Mouse (Mus musculus): ENCODE results near the gene Mecp2. TPM values are rescaled to one million over a fixed set of nuclear protein-coding genes. Genes with fewer than 3 reads are reported as not detected.
"Not testable (repeated sequence)": the region's sequence is repeated elsewhere in the genome, so short reads cannot be mapped to it uniquely, and the experiment has no call there.

The Mecp2 gene
- polyA plus RNA-seq (2015; fragmentation: Nextera tagmentation; extraction: Ambion mirVana) = 13.1 and 15.1 TPM in 2 replicates

- H3K27ac ChIP-seq; H3K9ac ChIP-seq; H3K9me3 ChIP-seq; H3K4me2 ChIP-seq; H3K36me3 ChIP-seq; H3K4me3 ChIP-seq; H3K4me1 ChIP-seq; ATAC-seq (ENCODE audit: borderline replicate concordance, extremely low read depth, low FRiP score, low TSS enrichment); H3K27me3 ChIP-seq: not testable (repeated sequence)
- 18% methylated on average over 1 of the region's 1 CpGs for WGBS
Measured at GRCm38 (mm10) chrX:74135263-74135662, at the start of gene Mecp2. TSS of gene Mecp2 (minus strand) at chrX:74135363.

DNA sequence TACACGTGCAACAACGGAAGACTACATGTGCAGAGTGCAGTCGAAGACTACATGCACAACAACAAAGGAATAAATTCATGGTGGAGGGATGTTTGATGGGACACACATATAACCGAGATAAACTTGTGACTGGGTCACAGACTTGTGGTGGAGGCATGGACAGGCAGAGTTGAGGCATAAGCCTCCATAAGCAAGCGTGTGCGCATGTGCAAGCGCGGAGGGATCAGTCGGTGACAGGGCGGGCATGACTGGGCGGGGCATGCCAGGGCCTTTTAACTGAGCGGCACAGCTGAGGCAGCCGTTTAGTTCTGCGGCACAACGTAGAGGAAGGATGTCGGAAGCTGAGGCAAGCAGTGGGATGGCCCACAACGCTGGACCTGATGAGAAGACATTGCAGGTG is 41.8 kb upstream of the Mecp2 start, which contains the start of gene Tktl1:
TSS of gene Tktl1 (plus strand) at position 301 of the 400 bp plus-strand sequence.
- no peak within 1 kb of the TSS for H3K9ac ChIP-seq
- WGBS = 86% methylated on average over 17 of the region's 17 CpGs

GRCm38 (mm10) chrX:74167738-74168137 is 32.6 kb upstream of the Mecp2 start, which contains the start of gene Tex28:
TSS of gene Tex28 (minus strand) at chrX:74167838.
- 79% methylated on average over 1 of the region's 1 CpGs for WGBS
- no peak within 1 kb of the TSS for H3K4me2 ChIP-seq

More for the DNA sequence above, 41.8 kb upstream of the Mecp2 start, which contains the start of gene Tktl1:
- Histone ChIP-seq H3K27me3 (no peaks in the 10 kb centered on the region), H3K4me2 (no peak within 1 kb of the TSS), H3K27ac (no peak within 1 kb of the TSS), H3K9me3 (no peaks in the 10 kb centered on the region), H3K4me1 (no peaks in the 10 kb centered on the region), H3K36me3 (no peaks in the 10 kb centered on the region), H3K4me3 (no peak within 1 kb of the TSS)
- no peak for ATAC-seq (ENCODE audit: borderline replicate concordance, extremely low read depth, low FRiP score, low TSS enrichment)

DNA sequence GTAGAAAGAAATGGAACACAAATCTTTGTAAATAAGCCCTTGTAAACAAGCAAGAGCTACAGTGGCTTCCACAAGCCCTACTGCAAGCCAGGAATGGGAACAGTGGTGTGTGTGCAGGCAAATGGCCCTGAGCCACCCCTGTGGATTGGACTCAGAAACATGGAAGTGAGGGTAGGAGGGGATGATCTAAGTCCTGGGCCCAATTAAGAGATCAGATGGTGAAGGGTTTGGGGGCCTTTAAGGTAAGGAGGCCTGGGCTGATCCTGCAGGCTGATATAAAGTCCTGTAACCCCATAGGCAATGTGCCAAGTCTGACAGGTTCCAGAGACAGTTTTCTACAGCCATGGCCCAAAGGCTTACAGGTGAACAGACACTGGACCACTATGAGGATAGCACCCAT is 8.0 kb downstream of the Mecp2 start, which contains the start of gene Opn1mw:
TSS of gene Opn1mw (plus strand) at position 301 of the 400 bp plus-strand sequence.
- H3K4me1 ChIP-seq = no peaks in the 10 kb centered on the region
- peaks cover 3% of the 10 kb centered on the region; the same call in 1 of the 2 replicates for H3K27me3 ChIP-seq
- H3K9me3 ChIP-seq = no peaks in the 10 kb centered on the region
- no peak within 1 kb of the TSS for H3K4me3 ChIP-seq
- no peak within 1 kb of the TSS for H3K27ac ChIP-seq
- H3K9ac ChIP-seq = no peak within 1 kb of the TSS
- no peak within 1 kb of the TSS for H3K4me2 ChIP-seq
- ATAC-seq (ENCODE audit: borderline replicate concordance, extremely low read depth, low FRiP score, low TSS enrichment) = no peak
- H3K36me3 ChIP-seq = no peaks in the 10 kb centered on the region

More at GRCm38 (mm10) chrX:74167738-74168137, 32.6 kb upstream of the Mecp2 start, which contains the start of gene Tex28:
- no peak within 1 kb of the TSS for H3K9ac ChIP-seq
- no peaks in the 10 kb centered on the region for H3K36me3 ChIP-seq
- no peak for ATAC-seq (ENCODE audit: borderline replicate concordance, extremely low read depth, low FRiP score, low TSS enrichment)
- no peaks in the 10 kb centered on the region for H3K4me1 ChIP-seq
- H3K9me3 ChIP-seq = no peaks in the 10 kb centered on the region
- H3K27me3 ChIP-seq = no peaks in the 10 kb centered on the region
- H3K27ac ChIP-seq = no peak within 1 kb of the TSS
- no peak within 1 kb of the TSS for H3K4me3 ChIP-seq

GRCm38 (mm10) chrX:74124975-74125374 is 10.2 kb downstream of the Mecp2 start:
- Histone ChIP-seq H3K4me2 (no peak overlapping the region), H3K4me1 (no peaks in the 10 kb centered on the region), H3K36me3 (no peaks in the 10 kb centered on the region), H3K27me3 (peaks cover 3% of the 10 kb centered on the region; the same call in 1 of the 2 replicates), H3K4me3 (no peak overlapping the region), H3K9me3 (no peaks in the 10 kb centered on the region), H3K27ac (no peak overlapping the region), H3K9ac (no peak overlapping the region)
- no peak for ATAC-seq (ENCODE audit: borderline replicate concordance, extremely low read depth, low FRiP score, low TSS enrichment)
- WGBS = 46% methylated on average over 2 of the region's 2 CpGs

- H3K4me2 ChIP-seq = peak overlapping the region; percentile 45
- no peaks in the 10 kb centered on the region for H3K9me3 ChIP-seq
- H3K27ac ChIP-seq = no peak overlapping the region
- 20% methylated on average over 10 of the region's 10 CpGs for WGBS
- ATAC-seq (ENCODE audit: borderline replicate concordance, extremely low read depth, low FRiP score, low TSS enrichment) = 0 out of 2 replicates have a peak, but pooled peaks have one; percentile 59
- no peaks in the 10 kb centered on the region for H3K36me3 ChIP-seq
- no peaks in the 10 kb centered on the region for H3K27me3 ChIP-seq
- no peak overlapping the region for H3K9ac ChIP-seq
- H3K4me1 ChIP-seq = no peaks in the 10 kb centered on the region
- peak overlapping the region; percentile 32 for H3K4me3 ChIP-seq
Measured at GRCm38 (mm10) chrX:74115511-74115910, 19.7 kb downstream of the Mecp2 start.

DNA sequence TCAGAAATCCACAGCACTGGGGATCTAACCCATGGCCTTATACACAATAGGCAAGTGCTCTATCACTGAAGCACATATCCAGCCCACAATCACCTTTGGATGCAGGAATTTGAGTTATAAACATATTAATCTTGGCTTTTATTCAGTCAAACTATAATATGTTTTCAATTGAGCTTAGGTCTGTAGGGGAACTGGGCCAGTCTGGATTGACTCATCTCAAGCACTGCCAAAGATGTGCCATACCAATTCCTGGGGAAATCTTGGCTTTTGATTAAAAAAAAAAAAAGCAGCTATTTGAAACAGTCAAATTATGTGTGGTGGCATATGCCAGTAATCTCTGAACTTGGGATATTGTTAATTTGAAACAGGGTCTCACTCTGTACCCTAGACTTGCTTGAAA is 21.1 kb downstream of the Mecp2 start:
- Histone ChIP-seq H3K4me2 (no peak overlapping the region), H3K9me3 (no peaks in the 10 kb centered on the region), H3K27ac (no peak overlapping the region), H3K4me1 (no peaks in the 10 kb centered on the region), H3K36me3 (no peaks in the 10 kb centered on the region), H3K9ac (no peak overlapping the region), H3K27me3 (no peaks in the 10 kb centered on the region), H3K4me3 (no peak overlapping the region)
- ATAC-seq (ENCODE audit: borderline replicate concordance, extremely low read depth, low FRiP score, low TSS enrichment) = no peak

GRCm38 (mm10) chrX:74108747-74109146 is 26.4 kb downstream of the Mecp2 start:
- 42% methylated on average over 3 of the region's 3 CpGs for WGBS
- Histone ChIP-seq H3K9ac (no peak overlapping the region), H3K4me1 (no peaks in the 10 kb centered on the region), H3K27ac (no peak overlapping the region), H3K36me3 (no peaks in the 10 kb centered on the region), H3K9me3 (no peaks in the 10 kb centered on the region), H3K27me3 (no peaks in the 10 kb centered on the region), H3K4me3 (no peak overlapping the region), H3K4me2 (no peak overlapping the region)
- no peak for ATAC-seq (ENCODE audit: borderline replicate concordance, extremely low read depth, low FRiP score, low TSS enrichment)

DNA sequence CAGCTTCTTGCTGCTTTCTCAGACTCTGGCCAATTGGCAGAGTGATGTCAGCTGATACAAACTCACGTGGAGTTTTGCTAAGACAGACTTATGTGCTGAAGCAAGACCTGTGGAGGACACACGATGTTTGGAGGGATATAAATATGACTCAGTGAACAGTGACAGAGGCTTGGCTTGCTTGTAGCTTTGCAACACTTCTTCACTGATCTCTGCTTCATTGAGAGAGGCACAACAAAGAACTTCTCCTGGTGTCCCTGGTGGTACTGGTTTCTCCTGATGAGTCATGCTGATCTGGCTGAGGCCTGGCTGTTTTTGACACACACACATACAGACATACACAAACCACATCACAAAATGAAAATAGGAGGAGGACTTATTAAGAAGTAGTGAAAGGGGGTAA is 29.2 kb downstream of the Mecp2 start:
- Histone ChIP-seq H3K27me3 (no peaks in the 10 kb centered on the region), H3K4me2 (no peak overlapping the region), H3K4me1 (no peaks in the 10 kb centered on the region), H3K4me3 (no peak overlapping the region), H3K27ac (no peak overlapping the region), H3K36me3 (no peaks in the 10 kb centered on the region), H3K9me3 (no peaks in the 10 kb centered on the region), H3K9ac (no peak overlapping the region)
- WGBS = 47% methylated on average over 2 of the region's 2 CpGs
- ATAC-seq (ENCODE audit: borderline replicate concordance, extremely low read depth, low FRiP score, low TSS enrichment) = no peak

DNA sequence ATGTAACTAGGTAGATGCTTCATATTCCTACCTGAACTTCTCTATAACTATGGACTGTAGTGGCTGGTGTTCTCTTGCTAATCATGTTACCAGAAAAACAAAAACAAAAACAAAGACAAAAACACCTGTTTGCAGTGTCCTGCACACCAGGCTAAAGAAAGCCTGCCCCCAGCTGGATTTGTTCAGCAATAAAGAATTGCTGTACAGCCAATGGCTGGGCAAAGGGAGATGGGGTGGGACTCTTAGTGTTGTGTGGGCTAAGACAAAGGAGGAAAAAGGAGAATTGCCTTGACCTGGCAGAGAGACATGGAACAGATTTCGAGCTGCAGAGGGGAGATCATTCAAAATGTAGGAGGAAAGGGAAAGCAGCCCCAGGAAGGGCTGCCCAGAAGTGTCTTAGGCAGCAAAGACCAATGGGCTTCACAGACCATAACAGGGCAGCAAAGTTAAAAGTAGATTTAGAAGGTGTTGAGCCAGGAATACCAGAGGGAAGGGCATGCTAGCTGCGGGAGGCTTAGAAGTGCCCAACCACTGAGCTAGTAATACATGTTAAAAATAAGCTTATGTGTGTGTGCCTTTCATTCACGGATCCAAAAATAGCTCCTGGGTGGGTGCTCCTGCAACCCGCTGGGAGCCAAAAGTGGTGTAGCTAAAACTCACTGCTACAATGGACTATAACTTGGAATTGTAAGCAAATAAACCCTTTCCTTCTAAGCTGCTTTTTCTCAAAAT is 31.5 kb downstream of the Mecp2 start:
- WGBS = 56% methylated on average over 4 of the region's 4 CpGs
- Histone ChIP-seq H3K4me2 (no peak overlapping the region), H3K36me3 (no peaks in the 10 kb centered on the region), H3K9me3 (no peaks in the 10 kb centered on the region), H3K27ac (no peak overlapping the region), H3K4me1 (no peaks in the 10 kb centered on the region), H3K4me3 (no peak overlapping the region), H3K27me3 (0 out of 2 replicates have a peak, but pooled peaks cover 3% of the 10 kb centered on the region), H3K9ac (no peak overlapping the region)
- no peak for ATAC-seq (ENCODE audit: borderline replicate concordance, extremely low read depth, low FRiP score, low TSS enrichment)

DNA sequence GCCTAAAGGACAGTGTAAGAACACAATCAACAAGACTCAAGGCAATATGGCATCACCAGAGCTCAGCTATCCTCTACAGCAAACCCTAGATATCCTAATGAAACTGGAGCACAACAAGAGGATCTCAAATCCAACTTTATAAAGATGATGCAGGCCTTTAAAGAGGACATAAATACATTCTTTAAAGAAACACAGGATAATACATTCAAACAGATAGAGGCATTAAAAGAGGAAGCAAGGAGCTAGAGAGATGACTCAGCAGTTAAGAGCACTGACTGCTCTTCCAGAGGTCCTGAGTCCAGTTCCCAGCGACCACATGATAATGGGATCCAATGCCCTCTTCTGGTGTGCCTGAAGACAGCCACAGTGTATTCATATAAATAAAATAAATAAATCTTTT is 40.0 kb downstream of the Mecp2 start:
- no peak for ATAC-seq (ENCODE audit: borderline replicate concordance, extremely low read depth, low FRiP score, low TSS enrichment)
- Histone ChIP-seq H3K4me3 (no peak overlapping the region), H3K27me3 (0 out of 2 replicates have a peak, but pooled peaks cover 6% of the 10 kb centered on the region), H3K36me3 (no peaks in the 10 kb centered on the region), H3K27ac (no peak overlapping the region), H3K4me2 (no peak overlapping the region), H3K9me3 (no peaks in the 10 kb centered on the region), H3K4me1 (no peaks in the 10 kb centered on the region), H3K9ac (no peak overlapping the region)
- 65% methylated on average over 1 of the region's 1 CpGs for WGBS

DNA sequence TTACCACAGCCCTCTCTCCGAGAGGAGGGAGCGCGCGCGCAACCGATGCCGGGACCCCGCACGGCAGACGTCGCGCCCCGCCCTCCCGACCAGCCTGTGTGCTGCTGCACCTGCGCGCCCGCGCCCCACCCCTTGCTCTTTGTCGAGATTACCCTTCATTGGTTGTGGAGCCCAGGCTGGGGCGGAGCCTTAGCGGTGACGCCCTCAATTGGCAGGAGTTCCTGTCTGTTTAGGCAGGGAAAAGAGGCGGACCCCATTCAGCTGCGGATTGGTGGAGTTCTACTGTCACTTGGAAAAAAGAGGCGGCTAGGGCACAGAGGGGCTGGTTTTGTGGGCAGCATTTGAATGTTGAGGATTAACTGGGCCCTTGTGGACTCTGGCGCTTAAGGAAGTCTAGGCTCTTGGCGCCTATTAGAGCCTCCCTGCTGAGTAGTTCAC is 49.5 kb downstream of the Mecp2 start:
- Histone ChIP-seq H3K9me3 (no peaks in the 10 kb centered on the region), H3K4me3 (peak overlapping the region; percentile 65), H3K27ac (peak overlapping the region; percentile 92), H3K36me3 (no peaks in the 10 kb centered on the region), H3K9ac (peak overlapping the region; percentile 66), H3K4me2 (peak overlapping the region; percentile 47), H3K4me1 (0 out of 2 replicates have a peak, but pooled peaks cover 3% of the 10 kb centered on the region), H3K27me3 (no peaks in the 10 kb centered on the region)
- peak; percentile 99 for ATAC-seq (ENCODE audit: borderline replicate concordance, extremely low read depth, low FRiP score, low TSS enrichment)
- 2% methylated on average over 24 of the region's 27 CpGs for WGBS
